Mouse (Mus musculus) bone marrow, adult 2 months (tissue): ENCODE measurements around the gene Il34.

Experiments used
- CTCF ChIP-seq: fragments of 200-500 bp; IDR thresholded peaks from 2 replicates; pipeline ENCODE4 v1.5.1; 2011; ENCODE audit warnings: low read length, control low read depth; ENCODE audit not compliant: control insufficient read depth, insufficient read depth
- POLR2A ChIP-seq: fragments of 200-500 bp; IDR thresholded peaks from 2 replicates; pipeline ENCODE4 v1.6.1; 2011; ENCODE audit warnings: low read depth, mild to moderate bottlenecking, control low read depth, low read length, borderline replicate concordance; ENCODE audit not compliant: control insufficient read depth

DNA sequence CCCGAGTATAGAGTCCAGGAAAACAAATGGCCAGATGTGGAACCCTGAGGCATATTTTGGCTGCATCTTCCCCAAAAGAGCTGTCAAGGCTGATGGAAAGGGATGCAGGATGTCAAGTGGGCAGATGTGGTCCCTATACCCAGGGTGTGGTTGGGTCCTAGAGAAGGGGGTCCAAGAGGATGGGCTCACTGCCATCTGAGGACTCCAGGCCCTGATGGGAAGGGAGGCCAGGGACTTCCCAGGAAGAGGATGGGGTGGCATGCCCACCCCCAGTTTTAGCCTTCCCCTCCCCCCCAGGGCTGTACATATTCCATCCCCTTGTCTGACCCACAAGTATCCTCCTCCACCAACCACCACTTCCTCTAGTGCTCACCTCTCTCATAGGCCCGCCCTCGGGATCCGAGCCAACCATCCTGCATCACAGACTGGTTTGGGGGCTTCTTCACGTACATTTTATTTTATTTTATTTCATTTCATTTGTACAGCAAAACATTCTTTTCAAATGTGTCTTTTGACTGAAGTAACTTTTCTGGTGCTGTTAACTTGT is 65.0 kb downstream of the Il34 start:
- TF ChIP-seq CTCF (no peak), POLR2A (no peak)
